In the genomic region with DNA sequence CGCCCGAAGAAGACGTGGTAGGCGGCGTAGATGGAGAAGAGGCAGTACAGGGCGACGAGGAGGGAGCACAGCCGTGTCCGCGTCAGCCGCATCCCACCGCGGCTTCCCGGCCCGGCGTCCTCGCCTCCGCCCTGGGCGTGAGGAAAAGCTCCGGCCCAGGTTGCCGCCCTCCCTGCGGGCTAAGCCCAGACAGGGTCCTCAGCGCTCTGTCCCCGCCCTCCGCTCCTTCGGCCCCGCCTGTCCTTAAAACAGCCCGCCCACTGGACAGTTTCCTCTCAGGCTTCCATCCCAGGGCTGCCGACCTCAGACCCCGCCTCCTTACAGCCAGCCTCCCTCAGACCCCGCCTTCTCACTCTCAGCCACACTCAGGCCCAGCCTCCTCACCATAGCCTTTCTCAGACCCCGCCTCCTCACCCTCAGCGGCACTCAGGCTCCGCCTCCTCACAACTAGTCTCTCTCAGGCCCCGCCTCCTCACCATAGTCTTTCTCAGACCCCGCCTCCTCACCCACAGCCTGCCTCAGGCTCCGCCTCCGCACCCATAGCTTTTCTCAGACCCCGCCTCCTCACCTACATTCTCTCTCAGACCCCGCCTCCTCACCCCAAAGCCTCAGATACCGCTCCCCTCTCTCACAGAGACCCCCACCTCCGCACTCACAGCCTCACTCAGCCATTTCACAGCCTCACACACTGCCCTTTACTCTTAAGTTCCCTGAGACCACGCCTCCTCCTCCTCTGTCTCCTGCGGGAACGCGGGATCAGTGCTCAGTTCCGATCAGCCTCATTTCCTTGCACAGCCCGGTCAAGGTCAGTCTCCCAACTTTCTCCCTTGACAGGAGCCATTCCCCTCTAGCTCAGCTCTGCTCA, we compare ENCODE assay signal across 8 mouse cellular contexts. TPM values are rescaled to one million over a fixed set of nuclear protein-coding genes. Genes with fewer than 3 reads are reported as not detected.
A peak's percentile ranks its signal among the peaks of the same experiment; 100 is the strongest.
DNase-seq lines count a peak whose midpoint lies in the region; ATAC-seq lines count a peak whose summit lies in the region.

A gene (minus strand): TSS at position 392 of the 865 bp plus-strand sequence.

- H3K27ac ChIP-seq in brown adipose tissue, adult 24 weeks (replicated peaks; ENCODE audit: low read depth, low read length) = peak within 1 kb of the TSS; percentile 6
- H3K27ac ChIP-seq in heart, embryonic 13.5 days (replicated peaks) = peak within 1 kb of the TSS; percentile 93
- peak within 1 kb of the TSS; percentile 82 for H3K27ac ChIP-seq in liver, embryonic 12.5 days
- peak within 1 kb of the TSS; percentile 95 for H3K27ac ChIP-seq in stomach, embryonic 15.5 days

- no peaks in the 10 kb centered on the region for H3K27me3 ChIP-seq in heart, embryonic 13.5 days (replicated peaks)
- H3K27me3 ChIP-seq in liver, embryonic 12.5 days (replicated peaks) = no peaks in the 10 kb centered on the region
- no peaks in the 10 kb centered on the region for H3K27me3 ChIP-seq in stomach, embryonic 15.5 days (replicated peaks)

- H3K4me2 ChIP-seq in heart, embryonic 13.5 days = peak within 1 kb of the TSS; percentile 83
- peak within 1 kb of the TSS; percentile 98 for H3K4me2 ChIP-seq in liver, embryonic 12.5 days
- peak within 1 kb of the TSS; percentile 73 for H3K4me2 ChIP-seq in stomach, embryonic 15.5 days

- peak; percentile 97 for ATAC-seq in heart, embryonic 13.5 days (ENCODE audit: extremely low read depth, insufficient number of reproducible peaks, low FRiP score, low TSS enrichment)
- ATAC-seq in liver, embryonic 12.5 days = peak; percentile 97
- ATAC-seq in stomach, embryonic 15.5 days (ENCODE audit: insufficient read depth, low FRiP score, low read depth) = peak; percentile 98

- DNase-seq in CD4-positive, CD25-positive, alpha-beta regulatory T cell, adult 2 months (ENCODE audit: low read depth, low spot score) = peak; percentile 99
- DNase-seq in fat pad, adult 2 months (ENCODE audit: extremely low read depth, low read depth, low spot score) = peak; percentile 87
- peak; percentile 97 for DNase-seq in kidney, postnatal 10 days
- peak; percentile 96 to 97 for DNase-seq in natural killer cell, adult 2 months (ENCODE audit: low spot score in 2 of 2)

- no peaks in the 10 kb centered on the region for H3K4me1 ChIP-seq in brown adipose tissue, adult 24 weeks (ENCODE audit: control insufficient read depth, insufficient read depth, insufficient read length, low read length)
- H3K4me1 ChIP-seq in heart, embryonic 13.5 days = peaks cover 12% of the 10 kb centered on the region
- H3K4me1 ChIP-seq in liver, embryonic 12.5 days = peaks cover 14% of the 10 kb centered on the region
- H3K4me1 ChIP-seq in stomach, embryonic 15.5 days = no peaks in the 10 kb centered on the region

- peak within 1 kb of the TSS; percentile 93 for H3K9ac ChIP-seq in heart, embryonic 13.5 days
- H3K9ac ChIP-seq in liver, embryonic 12.5 days = peak within 1 kb of the TSS; percentile 80
- peak within 1 kb of the TSS; percentile 82 for H3K9ac ChIP-seq in stomach, embryonic 15.5 days

- peak within 1 kb of the TSS; percentile 69 for H3K4me3 ChIP-seq in brown adipose tissue, adult 24 weeks (ENCODE audit: insufficient read depth, low read depth, low read length)
- H3K4me3 ChIP-seq in heart, embryonic 13.5 days = peak within 1 kb of the TSS; percentile 82
- H3K4me3 ChIP-seq in liver, embryonic 12.5 days = peak within 1 kb of the TSS; percentile 77
- H3K4me3 ChIP-seq in stomach, embryonic 15.5 days (replicated peaks) = peak within 1 kb of the TSS; percentile 83

- peaks cover 23% of the 10 kb centered on the region for H3K36me3 ChIP-seq in heart, embryonic 13.5 days
- peaks cover 7% of the 10 kb centered on the region; the same call in 1 of the 2 replicates for H3K36me3 ChIP-seq in liver, embryonic 12.5 days
- no peaks in the 10 kb centered on the region for H3K36me3 ChIP-seq in stomach, embryonic 15.5 days

- WGBS in heart, embryonic 13.5 days = 1% methylated on average over 48 of the region's 48 CpGs
- WGBS in liver, embryonic 12.5 days (ENCODE audit: insufficient replicate concordance) = 1% methylated on average over 44 of the region's 48 CpGs
- 1% methylated on average over 46 of the region's 48 CpGs for WGBS in stomach, embryonic 15.5 days

- no peaks in the 10 kb centered on the region for H3K9me3 ChIP-seq in heart, embryonic 13.5 days
- H3K9me3 ChIP-seq in liver, embryonic 12.5 days (replicated peaks) = no peaks in the 10 kb centered on the region
- H3K9me3 ChIP-seq in stomach, embryonic 15.5 days = no peaks in the 10 kb centered on the region

RNA-seq across cellular contexts. Expression of the gene that starts here (rescaled TPM):
- polyA plus RNA-seq in brown adipose tissue, adult 24 weeks (2012; ENCODE audit: insufficient read depth, insufficient read length, missing spikeins) = 36.3 and 63.2 TPM in 2 replicates
- polyA plus RNA-seq in heart, embryonic 13.5 days (2015; fragmentation: Nextera tagmentation; extraction: Ambion mirVana) = 36.2 and 41.6 TPM in 2 replicates
- 20.1 and 21.5 TPM in 2 replicates for polyA plus RNA-seq in liver, embryonic 12.5 days (2016; fragmentation: Nextera tagmentation; extraction: Ambion mirVana)
- 48.8 and 52.7 TPM in 2 replicates for polyA plus RNA-seq in stomach, embryonic 15.5 days (2015; fragmentation: Nextera tagmentation; extraction: Ambion mirVana)

Comparison
In these comparisons a context has a peak if more than half of its experiments do, and no peak if none do; other contexts are left out.
1. Peak in every context shown above with its lines: DNase-seq, ATAC-seq, H3K4me3 ChIP-seq and H3K27ac ChIP-seq.
2. H3K27ac ChIP-seq: peak in every context shown above with its lines; median percentile 95 in stomach, embryonic 15.5 days; 93 in heart, embryonic 13.5 days; 82 in liver, embryonic 12.5 days; 6 in brown adipose tissue, adult 24 weeks.